Mouse (Mus musculus) MEL (cell line): ENCODE measurements at regions not wholly inside any gene's neighbourhood (a gene's known extent, or its start where the extent isn't known, plus 50 kb on each side); places are given as distances from the start of the nearest gene placed in this dataset.

ENCODE experiments used
- CTCF ChIP-seq, 3 experiments: IDR thresholded peaks in 2 of 3; conservative IDR thresholded peaks in 1 of 3; 2 replicates each; pipeline ENCODE4 v1.5.1; 2011 to 2012; ENCODE audit warnings: low read length in 3 of 3, low read depth in 2 of 3, mild to moderate bottlenecking in 2 of 3, improper control_type of control experiment in 1 of 3, inconsistent platforms in 1 of 3, mixed read lengths in 1 of 3, moderate library complexity in 1 of 3; ENCODE audit not compliant: control insufficient read depth in 1 of 3, insufficient read depth in 1 of 3, poor library complexity in 1 of 3, severe bottlenecking in 1 of 3
- E2F4 ChIP-seq: IDR thresholded peaks from 2 replicates; pipeline ENCODE4 v1.6.1; 2011; ENCODE audit warnings: low read depth, low read length, improper control_type of control experiment, borderline replicate concordance
- EP300 ChIP-seq, 2 experiments: IDR thresholded peaks; 2 replicates each; pipeline ENCODE4 v1.6.1; 2011; ENCODE audit warnings: improper control_type of control experiment in 2 of 2, low read length in 2 of 2, low read depth in 1 of 2, mild to moderate bottlenecking in 1 of 2
- GATA1 ChIP-seq: IDR thresholded peaks from 2 replicates; pipeline ENCODE4 v1.6.1; 2011; ENCODE audit warnings: low read depth, low read length, improper control_type of control experiment
- HCFC1 ChIP-seq: IDR thresholded peaks from 2 replicates; pipeline ENCODE4 v1.6.1; 2012; ENCODE audit warnings: low read depth, mild to moderate bottlenecking, inconsistent platforms, low read length, improper control_type of control experiment, moderate library complexity
- POLR2A ChIP-seq, 2 experiments: IDR thresholded peaks; 2 replicates each; pipeline ENCODE4 v1.6.1; 2011 to 2012; ENCODE audit warnings: low read length in 2 of 2, mild to moderate bottlenecking in 2 of 2, control low read depth in 1 of 2, improper control_type of control experiment in 1 of 2, low read depth in 1 of 2, moderate library complexity in 1 of 2; ENCODE audit not compliant: control insufficient read depth in 1 of 2, insufficient read depth in 1 of 2, poor library complexity in 1 of 2
- POLR2AphosphoS2 ChIP-seq: IDR thresholded peaks from 2 replicates; pipeline ENCODE4 v1.6.1; 2011; ENCODE audit warnings: low read length, improper control_type of control experiment
- RCOR1 ChIP-seq: IDR thresholded peaks from 2 replicates; pipeline ENCODE4 v1.6.1; 2012; ENCODE audit warnings: low read depth, mild to moderate bottlenecking, inconsistent platforms, low read length, improper control_type of control experiment
- TBP ChIP-seq: IDR thresholded peaks from 2 replicates; pipeline ENCODE4 v1.8.0; 2011; ENCODE audit warnings: low read depth, low read length, improper control_type of control experiment
- TCF12 ChIP-seq: IDR thresholded peaks from 2 replicates; pipeline ENCODE4 v1.6.1; 2014; ENCODE audit warnings: low read depth, mild to moderate bottlenecking, inconsistent platforms, low read length, improper control_type of control experiment, moderate library complexity
- USF2 ChIP-seq, 2 experiments: IDR thresholded peaks; 2 replicates each; pipeline ENCODE4 v1.6.1; 2011 to 2012; ENCODE audit warnings: improper control_type of control experiment in 2 of 2, low read length in 2 of 2, borderline replicate concordance in 1 of 2, inconsistent platforms in 1 of 2, low read depth in 1 of 2, mild to moderate bottlenecking in 1 of 2; ENCODE audit not compliant: insufficient read depth in 1 of 2

DNA sequence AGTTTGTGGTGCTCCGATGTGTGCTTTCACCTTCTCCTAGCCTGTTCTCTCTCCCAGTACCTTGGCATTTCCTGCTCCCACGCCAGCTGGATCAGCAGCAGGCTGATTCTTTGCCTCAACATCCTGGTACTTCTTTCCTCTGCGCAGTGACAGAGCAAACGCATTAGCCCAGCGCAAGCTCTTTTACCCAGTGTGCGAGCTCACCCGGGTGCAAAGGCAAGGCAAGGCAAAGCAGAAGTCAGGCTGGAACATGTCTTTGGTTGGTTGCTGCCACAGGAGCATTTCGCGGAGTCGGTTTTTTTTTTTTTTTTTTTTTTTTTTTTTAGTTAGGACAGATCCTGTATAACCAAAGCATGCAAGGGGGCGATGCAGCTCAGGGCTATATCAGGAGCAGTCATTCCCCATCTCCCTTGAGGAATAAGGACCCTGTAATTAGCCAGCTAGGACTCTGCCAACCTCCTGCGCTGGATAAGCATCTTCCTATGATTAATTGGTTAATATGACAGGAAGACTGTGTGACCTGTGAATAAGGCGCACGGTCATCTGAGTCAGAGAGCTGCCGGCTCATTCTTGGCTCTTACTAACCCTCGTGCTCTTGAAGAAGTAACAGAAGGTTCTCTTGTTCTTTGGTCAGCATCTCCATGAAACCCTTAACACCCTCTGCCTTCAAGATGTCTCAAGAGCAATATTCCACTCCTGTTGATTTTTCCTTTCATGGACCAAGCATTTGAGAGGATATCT, 123.9 kb downstream of the Ifng start:
- TF ChIP-seq CTCF (IDR thresholded peaks at IDR 0.05 in 2 of 3, conservative IDR thresholded peaks at IDR 0.05 in 1 of 3; ENCODE audit: control insufficient read depth in 1 of 3, insufficient read depth in 1 of 3, low read depth in 2 of 3, low read length in 3 of 3, poor library complexity in 1 of 3, severe bottlenecking in 1 of 3) = no peak
- TF ChIP-seq POLR2AphosphoS2 = no peak
- TF ChIP-seq USF2 (IDR thresholded peaks at IDR 0.05; ENCODE audit: borderline replicate concordance in 1 of 2, insufficient read depth in 1 of 2, low read depth in 1 of 2, low read length in 2 of 2) = no peak
- TF ChIP-seq HCFC1 = no peak
- no peak for TF ChIP-seq TBP
- no peak for TF ChIP-seq EP300 (IDR thresholded peaks at IDR 0.05; ENCODE audit: low read depth in 1 of 2, low read length in 2 of 2)
- TF ChIP-seq E2F4 = no peak
- TF ChIP-seq TCF12 = no peak
- no peak for TF ChIP-seq GATA1
- no peak for TF ChIP-seq RCOR1
- no peak for TF ChIP-seq POLR2A (IDR thresholded peaks at IDR 0.05; ENCODE audit: control insufficient read depth in 1 of 2, insufficient read depth in 1 of 2, low read depth in 1 of 2, low read length in 2 of 2, poor library complexity in 1 of 2)
